Mouse (Mus musculus): ENCODE data around the gene Arvcf.

Arvcf gene

DNA sequence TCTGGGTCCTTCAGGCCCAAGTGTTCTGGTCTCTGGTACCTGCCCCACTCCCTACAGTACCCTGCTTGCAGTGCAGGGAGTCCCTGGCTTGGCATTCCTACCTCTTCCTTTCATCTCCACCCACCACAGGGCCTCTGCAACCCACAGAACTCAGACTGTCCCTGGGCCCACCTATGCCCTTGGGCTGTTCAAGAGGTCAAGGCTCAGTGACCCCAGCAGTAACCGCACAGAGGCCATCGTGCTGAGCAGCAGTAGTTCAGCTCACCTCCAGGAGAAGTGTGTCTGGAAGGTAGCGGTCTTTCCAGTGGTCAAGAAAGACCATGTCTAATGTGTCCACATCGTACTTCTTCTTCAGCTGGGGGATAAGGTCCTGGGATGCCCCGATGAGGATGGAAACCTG, 62.4 kb downstream of the Arvcf start:
- no peak for DNase-seq (ENCODE audit: low spot score in 2 of 2)

DNA sequence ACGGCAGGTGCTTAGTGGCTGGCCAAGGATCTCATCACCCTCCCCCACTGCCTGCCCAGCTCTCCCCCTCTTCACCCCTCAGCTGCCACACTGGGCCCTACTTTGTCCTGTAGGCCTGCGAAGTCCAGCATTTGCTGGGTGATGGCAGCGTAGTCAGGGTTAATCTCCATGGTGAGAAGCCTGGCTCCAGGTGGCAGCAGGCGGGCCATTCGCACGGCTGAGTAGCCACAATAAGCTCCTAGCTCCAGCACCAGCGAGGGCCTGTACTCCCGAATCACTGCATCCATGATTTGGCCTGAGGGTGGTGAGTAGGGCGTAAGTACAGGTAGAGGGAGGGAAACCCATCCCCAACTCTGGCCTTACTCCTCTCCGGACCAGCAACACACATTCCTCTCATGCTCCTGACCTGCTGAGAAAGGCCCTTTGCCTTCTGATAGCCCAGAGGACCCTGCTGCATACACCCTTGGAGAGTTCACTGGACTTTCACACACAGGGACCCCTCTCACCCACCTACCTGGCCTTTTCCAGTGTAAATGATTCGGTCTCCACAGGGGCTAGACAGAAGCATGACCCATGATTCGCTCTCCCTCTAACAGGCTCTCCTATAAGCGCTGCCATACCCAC, 63.2 kb downstream of the Arvcf start:
- no peak for DNase-seq (ENCODE audit: low spot score in 2 of 2)

DNA sequence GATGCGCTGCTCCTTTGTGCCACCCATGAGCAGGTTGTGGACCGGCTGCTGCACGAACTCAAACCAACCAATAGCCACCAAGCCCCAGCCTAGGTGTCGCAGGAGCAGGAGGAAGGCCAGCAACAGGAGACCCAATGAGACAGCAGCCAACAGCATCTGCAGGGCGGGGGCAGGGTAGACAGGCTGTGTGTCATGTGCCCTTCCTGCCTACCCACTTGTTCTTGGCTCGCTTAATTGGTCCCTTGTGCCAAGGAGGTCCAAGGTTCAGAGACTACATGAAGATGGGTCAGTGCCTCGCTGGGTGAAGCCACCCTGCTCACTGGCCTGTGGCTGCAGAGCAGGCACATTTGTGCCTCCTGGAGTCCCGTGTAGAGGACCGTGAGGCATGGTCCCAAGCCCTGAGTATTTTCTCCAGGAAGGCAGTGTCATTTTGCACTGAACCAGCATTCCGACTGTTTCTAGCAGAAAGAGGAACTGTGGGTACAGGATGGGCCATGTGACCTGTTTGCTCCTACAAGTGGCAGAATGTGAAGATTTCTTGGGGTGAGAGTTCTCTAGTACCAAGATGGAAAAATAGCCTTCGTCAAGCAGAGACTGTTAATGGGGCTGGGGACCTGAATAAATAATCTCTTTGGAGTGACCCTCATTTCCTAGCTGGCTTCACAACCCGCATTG, 64.0 kb downstream of the Arvcf start:
- DNase-seq (ENCODE audit: low spot score in 2 of 2) = peak in 1 of 2 experiments; percentile 46

DNA sequence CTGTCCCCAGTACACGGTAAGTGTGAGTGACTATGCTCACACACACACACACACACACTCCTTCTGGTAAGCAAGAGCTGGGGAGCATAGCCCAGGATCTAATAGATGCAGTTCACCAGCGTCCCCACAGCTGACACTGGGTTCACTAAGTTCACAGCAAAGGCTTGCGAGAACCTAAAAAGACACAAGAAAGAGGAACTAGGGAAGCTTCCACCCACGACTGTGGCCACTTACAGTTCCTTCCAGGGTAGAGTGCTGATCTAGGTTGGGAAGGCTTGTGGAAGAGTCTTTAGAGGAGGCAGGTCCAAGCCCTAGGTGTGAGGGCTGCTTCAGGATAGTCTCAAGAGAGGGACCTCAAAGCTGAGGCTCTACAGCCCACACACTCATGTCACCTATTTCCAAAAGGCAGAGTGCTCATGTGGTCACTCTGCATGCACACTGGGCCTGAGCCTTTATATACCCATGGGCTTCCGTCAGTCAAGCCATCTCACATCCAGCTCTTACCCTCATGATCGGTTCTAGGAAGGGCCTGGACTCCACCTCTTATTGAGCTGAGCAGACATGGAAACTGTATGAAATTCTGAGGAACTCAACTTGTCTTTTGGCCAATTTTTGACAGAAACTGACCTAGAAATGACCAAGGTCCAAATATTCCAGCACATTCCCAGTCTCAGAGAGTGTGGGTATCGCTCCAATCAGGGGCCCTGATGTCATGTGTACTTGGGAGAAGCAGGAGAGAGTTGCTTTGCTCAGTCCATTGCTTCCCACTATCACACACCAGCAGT, 65.2 kb downstream of the Arvcf start:
- no peak for DNase-seq (ENCODE audit: low spot score in 2 of 2)

DNA sequence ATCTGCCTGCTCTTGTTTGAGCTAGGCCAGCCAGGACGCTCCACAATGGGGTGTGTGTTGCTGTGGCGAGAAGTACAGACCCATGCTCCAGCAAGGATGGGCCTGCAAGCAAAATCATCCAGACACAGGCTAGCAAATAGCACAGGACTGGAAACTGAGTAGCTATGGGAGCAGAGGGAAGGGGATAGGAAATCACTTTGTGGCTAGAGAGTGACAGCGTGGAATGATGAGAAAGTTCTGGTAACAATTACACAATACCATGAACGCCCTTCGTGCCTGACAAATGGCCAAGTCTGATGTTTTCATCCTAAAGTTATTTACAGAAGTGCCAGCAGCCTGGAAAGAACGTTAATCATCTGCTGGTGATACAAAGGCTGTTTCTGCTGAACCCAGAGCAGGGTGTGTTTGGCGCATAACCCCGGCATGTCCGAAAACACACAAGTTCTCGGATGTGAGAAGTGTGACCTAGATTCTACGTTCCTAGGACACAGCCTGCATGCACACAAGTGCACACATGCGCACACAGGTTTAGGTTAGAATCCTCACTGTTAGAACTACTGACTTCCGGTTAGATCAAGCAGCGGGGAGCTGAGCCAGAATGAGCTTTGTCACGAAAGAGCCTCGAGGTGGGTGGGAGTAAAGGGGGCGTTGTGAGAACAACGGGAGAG, 68.2 kb downstream of the Arvcf start:
- peak; percentile 77 to 80 for DNase-seq (ENCODE audit: low spot score in 2 of 2)

DNA sequence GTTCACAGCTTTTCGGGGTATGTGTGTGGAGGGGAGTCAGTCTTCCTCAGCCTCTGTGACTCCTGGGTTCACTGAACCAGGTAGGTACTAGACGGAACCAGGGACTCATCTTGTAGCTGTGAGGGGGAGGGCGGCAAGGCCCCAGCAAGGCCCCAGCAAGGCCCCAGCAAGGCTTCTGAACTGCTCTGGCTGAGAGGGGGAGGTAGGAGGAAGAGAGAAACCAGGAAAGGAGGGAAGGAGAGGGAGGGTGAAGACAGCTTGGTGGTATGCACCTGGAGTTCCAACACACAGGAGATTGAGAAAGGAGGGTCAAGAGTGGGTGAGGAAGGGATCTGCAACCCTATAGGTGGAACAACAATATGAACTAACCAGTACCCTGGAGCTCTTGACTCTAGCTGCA, 68.9 kb downstream of the Arvcf start:
- no peak for DNase-seq (ENCODE audit: low spot score in 2 of 2)

DNA sequence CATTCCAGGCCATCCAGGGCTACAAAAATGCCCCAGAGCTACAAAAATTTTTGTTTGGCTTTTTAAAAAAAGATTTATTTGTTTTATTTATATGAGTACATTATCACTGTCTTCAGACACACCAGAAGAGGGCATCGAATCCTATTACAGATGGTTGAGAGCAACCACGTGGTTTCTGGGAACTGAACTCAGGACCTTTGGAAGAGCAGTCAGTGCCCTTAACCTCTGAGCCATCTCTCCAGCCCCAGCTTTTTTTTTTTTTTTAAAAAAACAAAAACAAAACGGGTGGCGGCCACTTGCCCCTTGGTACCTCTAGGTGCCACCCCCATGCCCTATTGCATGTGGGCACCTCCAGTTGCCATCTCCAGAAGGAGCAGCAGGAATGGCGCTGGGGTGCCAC, 69.5 kb downstream of the Arvcf start:
- no peak for DNase-seq (ENCODE audit: low spot score in 2 of 2)

DNA sequence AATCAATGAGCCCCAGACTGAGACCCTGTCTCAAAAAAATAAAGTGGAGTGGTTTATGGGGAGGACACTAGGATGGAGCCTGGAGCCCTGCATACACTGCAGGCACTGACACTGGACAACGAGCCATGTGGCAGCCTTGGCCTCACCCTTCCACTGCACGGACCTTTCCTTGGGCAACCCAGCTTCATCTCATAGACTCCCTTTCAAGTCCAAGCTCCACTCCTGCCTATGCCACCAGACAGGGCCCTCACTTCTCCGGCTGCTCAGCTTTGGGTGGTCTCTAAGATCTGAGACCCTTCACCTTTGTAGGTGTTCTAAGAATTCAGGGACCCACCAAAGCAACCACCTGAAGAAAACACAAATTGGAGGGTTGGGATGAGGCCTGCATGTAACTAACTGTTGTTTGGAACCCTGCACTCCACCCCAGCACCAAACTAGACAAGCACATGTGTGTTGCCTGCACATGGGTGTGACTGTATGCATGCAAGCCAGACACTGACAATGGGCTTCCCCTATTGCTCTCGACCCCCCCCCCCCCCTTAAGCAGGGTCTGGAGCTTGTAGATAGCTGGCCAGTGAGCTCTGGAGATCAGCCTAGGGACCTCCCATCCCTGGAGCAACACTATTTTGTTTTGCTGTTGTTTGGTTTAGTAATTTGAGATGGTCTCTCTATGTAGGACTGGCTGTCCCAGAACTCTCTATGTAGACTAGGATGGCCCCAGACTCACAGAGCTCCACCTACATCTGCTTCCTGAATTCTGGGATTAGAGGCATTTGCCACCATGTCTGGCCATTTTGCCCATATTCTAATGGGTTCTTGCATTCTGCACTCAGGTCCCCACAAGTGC, 71.0 kb downstream of the Arvcf start:
- DNase-seq (ENCODE audit: low spot score in 2 of 2) = no peak

DNA sequence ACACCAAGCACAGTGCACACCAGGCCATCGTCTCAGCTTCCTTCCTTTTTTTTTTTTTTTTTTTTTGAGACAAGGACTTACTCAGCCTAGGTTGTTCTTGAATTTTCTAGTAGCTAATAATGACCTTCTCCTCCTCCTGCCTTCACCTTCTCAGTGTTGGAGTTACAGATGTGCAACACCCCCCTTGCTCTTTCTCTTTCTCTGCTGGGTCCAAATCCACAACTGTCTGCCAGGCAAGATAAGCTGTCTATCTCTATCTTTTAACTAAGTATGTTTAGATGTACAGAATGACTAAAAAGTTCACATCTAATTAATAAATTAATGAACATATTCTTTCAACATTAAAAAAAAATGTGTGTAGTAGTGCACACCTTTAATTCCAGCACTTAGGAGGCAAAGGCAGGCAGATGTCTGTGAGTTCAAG, 71.6 kb downstream of the Arvcf start:
- no peak for DNase-seq (ENCODE audit: low spot score in 2 of 2)

DNA sequence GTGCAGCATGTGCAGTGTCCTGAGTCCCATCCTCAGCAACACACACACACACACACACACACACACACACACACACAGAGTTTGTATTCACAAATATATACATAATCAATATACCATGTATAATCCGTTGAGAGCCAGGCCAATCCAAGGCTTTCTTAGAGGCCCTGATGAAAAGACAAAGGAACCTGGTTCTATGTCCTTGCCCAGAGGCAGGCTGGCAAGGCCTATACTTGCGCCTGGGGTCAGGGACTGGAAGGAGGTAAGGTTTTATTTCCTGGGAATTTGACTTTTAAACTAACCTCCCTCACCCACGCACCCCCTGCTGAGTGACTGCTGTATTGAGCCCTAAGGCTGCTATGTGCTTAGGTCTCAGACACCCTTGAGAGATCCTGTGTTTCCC, 72.6 kb downstream of the Arvcf start:
- no peak for DNase-seq (ENCODE audit: low spot score in 2 of 2)

DNA sequence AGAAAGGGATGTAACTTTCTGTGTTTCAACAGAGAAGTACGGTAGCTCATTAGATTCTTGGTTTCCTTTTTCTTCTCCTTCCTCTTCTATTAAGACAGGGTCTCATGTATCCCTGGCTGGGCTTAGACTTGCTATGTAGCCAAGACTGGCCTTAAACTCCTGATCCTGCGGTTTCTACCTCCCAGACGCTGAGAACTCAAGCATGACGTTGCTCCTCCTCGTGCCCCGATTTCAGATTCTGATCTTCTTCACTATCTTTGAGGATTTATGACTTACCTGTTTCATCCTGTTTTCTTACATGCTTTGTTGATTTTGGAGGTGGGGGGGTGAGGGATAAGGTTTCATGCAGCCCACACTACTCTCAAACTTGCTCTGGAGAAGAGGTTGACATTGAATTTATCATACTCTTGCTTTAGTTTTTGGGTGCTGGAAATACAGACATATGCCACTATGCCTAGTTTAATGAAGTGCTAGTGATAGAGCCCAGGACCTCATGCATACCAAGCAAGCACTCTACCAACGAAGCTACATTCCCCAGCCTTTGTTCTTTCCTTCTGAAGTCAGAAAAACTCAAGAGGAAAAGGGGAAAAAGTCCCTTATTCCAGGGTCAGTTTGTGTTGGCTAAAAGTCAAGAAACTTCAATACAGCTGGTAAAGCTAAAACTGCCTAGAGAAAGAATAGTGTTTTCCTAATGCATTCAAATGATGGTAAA, 75.4 kb downstream of the Arvcf start:
- no peak for DNase-seq (ENCODE audit: low spot score in 2 of 2)

DNA sequence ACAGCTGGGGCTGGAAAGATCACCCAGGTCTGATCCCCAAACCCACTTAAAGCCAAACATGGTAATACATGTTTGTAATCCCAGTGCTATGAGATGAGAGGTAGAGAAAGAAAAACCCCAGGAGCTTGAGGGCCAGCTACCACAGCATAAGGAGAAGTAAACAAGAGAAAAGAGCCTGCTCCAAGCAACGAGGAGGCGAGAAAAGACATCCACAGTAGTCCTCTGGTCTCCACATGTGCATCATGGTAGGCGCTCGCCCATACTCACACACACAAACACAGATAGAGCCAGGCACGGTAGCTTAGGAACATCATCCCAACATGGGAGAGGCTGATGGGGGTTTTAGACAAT, 75.9 kb downstream of the Arvcf start:
- DNase-seq (ENCODE audit: low spot score in 2 of 2) = no peak

DNA sequence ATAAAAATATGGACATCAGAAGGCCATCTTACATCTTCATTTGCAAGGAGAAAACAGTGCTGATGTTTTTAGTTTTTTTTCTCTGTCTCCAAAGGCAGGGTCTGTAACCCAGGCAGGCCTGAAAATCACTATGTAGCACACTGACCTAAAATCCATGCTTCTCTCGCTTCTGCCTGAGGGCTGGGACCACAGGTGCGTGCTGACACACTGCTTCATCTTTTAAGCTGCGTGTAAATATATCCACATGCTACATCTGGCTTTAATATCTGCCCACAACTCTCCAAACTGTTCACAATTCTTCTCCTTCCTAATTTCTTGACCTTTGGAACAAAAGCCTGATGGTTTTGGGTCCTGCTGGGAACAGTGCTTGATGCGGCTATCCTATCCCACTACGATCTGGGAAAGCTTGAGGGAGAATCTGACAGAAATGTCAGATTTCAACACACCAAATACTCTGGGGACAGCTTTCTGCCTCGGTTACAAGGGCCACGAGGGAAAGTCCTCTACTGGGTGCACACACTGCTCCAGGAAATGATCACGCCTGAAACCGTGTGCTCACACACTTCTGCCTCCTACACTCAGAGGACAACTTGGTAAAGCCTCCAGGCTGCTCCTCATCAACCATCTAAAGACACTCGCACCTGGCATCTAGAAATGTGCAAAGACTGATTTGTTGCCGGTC, 76.5 kb downstream of the Arvcf start:
- no peak for DNase-seq (ENCODE audit: low spot score in 2 of 2)

DNA sequence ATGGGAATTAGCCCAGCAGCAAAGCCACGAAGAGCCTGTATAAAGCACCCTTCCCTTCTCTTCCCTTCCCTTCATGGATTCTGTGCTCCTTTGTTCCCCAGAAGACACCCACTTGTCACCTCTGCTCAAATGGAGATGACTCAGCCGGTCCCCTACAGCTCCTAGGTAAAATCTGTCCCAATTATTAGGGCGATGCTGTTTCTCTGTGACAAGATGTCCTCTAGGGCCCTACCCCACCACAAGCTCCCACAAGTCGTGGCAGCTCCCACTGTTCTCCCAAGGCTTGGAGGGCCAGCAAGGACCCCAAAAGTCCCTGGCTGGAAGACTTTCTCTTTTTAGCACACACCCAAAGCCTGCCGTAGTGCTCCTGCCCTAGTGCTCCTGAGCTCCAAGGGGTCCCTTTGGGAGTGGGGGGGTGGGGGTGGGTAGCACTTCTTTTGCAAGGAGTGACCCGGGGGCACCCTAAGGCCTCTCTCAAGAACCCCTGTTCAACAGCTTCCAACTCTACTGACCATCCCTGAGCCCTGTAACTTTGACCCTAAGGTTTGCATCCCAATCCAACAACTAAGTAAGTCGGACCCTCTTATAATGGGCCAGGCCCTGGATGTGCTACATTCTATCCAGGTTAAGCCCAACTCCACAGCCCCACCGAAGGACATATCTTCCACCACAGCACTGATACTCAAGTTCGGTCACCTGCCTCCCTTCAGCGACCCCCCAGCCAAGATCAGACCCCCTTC, 77.7 kb downstream of the Arvcf start:
- DNase-seq (ENCODE audit: low spot score in 2 of 2) = no peak

DNA sequence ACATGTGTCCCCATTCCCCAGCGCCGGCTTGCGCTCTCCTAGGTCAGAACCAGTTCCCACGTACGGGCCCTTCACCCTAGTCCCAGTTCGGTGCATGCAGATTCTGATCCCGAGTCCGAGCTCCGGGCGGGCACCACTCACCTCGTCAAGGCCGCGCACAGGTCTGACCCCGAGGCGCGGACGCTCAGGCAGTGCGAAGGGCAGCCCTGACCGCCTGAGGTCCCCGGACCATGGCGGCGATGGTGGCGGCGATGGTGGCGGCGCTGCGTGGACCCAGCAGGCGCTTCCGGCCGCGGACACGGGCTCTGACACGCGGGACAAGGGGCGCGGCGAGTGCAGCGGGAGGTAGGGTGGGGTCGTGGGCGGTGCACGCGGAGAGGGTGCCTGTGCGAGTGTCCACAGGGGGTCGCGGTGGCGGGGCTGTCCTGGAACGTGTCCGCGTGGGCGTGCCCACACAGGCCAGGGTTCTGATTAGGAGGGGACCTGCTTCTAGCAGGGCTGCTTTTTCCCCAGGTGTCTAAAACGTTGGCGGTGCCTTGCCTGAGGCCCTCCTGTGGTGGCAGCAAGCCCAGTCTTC, 78.3 kb downstream of the Arvcf start, which contains the start of gene Txnrd2:
Gene Txnrd2 (plus strand): TSS at position 170 of the 577 bp plus-strand sequence.
- DNase-seq (ENCODE audit: low spot score in 2 of 2) = peak; percentile 74 to 81

DNA sequence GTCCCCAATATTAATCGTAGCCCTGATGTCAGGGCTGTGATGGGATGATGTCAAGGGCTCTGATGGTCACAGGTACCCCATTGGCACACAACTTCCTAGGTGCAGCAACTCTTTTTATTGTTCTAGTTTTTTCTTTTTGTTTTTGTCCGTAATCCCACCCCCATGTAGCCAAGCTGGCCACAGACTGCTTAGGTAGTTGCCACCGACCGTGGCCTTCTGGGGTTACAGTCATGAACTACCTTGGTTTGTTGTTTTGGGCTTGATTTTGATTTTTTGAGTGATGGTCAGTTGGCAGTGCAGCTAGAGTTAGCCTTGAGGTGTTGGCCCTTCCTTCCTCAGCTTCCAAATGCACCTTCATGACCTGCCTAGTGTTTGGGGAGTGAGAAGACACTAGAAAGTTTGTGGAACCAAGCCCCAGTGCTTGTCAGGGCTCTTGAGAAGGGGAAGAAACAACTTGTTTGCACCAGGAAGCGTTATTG, 78.9 kb downstream of the Arvcf start, which contains the start of gene Comt:
Gene Comt (minus strand): TSS at position 51 of the 479 bp plus-strand sequence.
- no peak for DNase-seq (ENCODE audit: low spot score in 2 of 2)

DNA sequence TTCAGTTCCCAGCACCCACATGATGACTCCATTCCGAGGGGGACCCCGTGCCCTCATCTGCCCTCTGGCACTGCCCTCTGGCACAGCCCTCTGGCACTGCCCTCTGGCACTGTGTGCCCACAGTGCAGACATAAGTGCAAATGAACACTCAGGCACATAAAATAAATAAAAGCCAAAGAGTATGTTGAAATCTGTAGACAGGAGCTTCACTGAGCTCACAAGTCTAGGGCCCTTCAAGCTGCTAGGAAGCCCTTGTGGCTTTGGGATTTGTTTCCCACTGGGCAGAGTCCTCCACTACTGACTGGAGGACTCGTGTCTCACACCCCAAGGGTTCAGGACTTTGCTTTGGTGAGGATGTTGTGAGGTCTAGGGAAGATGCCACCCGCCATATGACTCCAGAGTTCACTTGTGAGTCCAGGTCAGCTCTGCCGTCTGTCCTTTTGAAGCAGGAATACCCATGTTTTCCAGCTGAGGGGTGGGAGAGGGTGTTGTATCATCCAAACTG, 80.1 kb downstream of the Arvcf start:
- no peak for DNase-seq (ENCODE audit: low spot score in 2 of 2)

DNA sequence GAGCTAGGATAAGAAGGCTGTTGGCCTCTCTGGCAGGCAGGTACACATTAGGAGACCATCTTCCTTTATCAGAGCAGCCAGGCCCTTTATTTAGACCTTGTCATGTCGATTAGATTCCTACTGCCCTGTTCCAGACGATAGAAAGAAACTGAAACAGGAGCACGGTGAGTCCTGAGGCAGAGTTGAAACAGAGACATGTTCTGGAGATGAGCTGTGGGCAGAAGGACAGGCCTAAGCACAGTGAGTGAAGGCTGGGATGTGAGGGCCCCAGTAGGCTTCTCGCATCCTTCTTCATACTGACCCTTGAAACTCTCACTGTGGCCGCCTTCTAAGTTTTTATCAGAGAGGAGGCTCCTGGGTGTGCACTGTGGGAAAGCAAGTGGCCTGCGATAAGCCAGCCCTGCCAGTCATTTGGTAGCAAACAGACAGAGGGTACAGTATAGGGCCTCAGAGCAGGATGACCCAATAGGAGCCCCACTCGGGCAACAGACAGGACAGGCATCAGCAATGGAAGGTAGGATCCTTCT, 80.6 kb downstream of the Arvcf start:
- DNase-seq (ENCODE audit: low spot score in 2 of 2) = no peak
